In genomic region chr6:36777039-36777438, GRCm38 (mm10) we compare ENCODE assay signal across 13 mouse cellular contexts. TPM values are rescaled to one million over a fixed set of nuclear protein-coding genes. Genes with fewer than 3 reads are reported as not detected.
DNase-seq lines count a peak whose midpoint lies in the region; ATAC-seq and TF ChIP-seq lines count a peak whose summit lies in the region.
"Had no signal": no experiment of that assay in that cellular context is flagged by ENCODE, and none has a peak within 500 bp of the region (broad histone marks: within the 10 kb centered on the region; RNA-seq: fewer than 3 reads in every experiment).

No protein-coding gene starts in this region.

- H3K27me3 ChIP-seq in forebrain, embryonic 13.5 days, result no peaks in the 10 kb centered on the region
- peaks cover 22% of the 10 kb centered on the region for H3K27me3 ChIP-seq in hindbrain, embryonic 11.5 days (ENCODE audit: control insufficient read depth, insufficient read depth, low read length)
- no peaks in the 10 kb centered on the region for H3K27me3 ChIP-seq in neural tube, embryonic 14.5 days (ENCODE audit: control insufficient read depth, insufficient read depth, low read length)

- no peak for TF ChIP-seq CTCF in left cerebral cortex, adult 2 months (IDR thresholded peaks at IDR 0.05)

- no peaks in the 10 kb centered on the region for H3K9me3 ChIP-seq in forebrain, embryonic 13.5 days (replicated peaks)
- H3K9me3 ChIP-seq in hindbrain, embryonic 11.5 days (ENCODE audit: control insufficient read depth, low read length), result no peaks in the 10 kb centered on the region
- H3K9me3 ChIP-seq in neural tube, embryonic 14.5 days (ENCODE audit: control insufficient read depth, low read length), result no peaks in the 10 kb centered on the region

- peak; percentile 11; the same call in 1 of the 2 replicates for ATAC-seq in forebrain, embryonic 13.5 days
- ATAC-seq in hindbrain, embryonic 11.5 days (ENCODE audit: low FRiP score), result no peak
- no peak for ATAC-seq in neural tube, embryonic 14.5 days (ENCODE audit: low read depth)

- WGBS in forebrain, embryonic 13.5 days, result 18% methylated on average over 2 of the region's 2 CpGs
- 35% methylated on average over 2 of the region's 2 CpGs for WGBS in hindbrain, embryonic 11.5 days
- WGBS in neural tube, embryonic 14.5 days, result 21% methylated on average over 2 of the region's 2 CpGs

- peak overlapping the region; percentile 77 for H3K27ac ChIP-seq in left cerebral cortex, adult 2 months
- H3K27ac ChIP-seq in forebrain, embryonic 13.5 days, result peak overlapping the region; percentile 75
- H3K27ac ChIP-seq in hindbrain, embryonic 11.5 days (ENCODE audit: low read depth, low read length), result peak overlapping the region; percentile 63; the same call in 1 of the 2 replicates
- H3K27ac ChIP-seq in neural tube, embryonic 14.5 days (ENCODE audit: low read depth, low read length), result peak overlapping the region; percentile 24; the same call in 1 of the 2 replicates
- H3K27ac ChIP-seq: macrophage had no signal

- H3K9ac ChIP-seq in forebrain, embryonic 13.5 days, result no peak overlapping the region
- H3K9ac ChIP-seq in hindbrain, embryonic 11.5 days (ENCODE audit: low read depth, low read length), result no peak overlapping the region
- no peak overlapping the region for H3K9ac ChIP-seq in neural tube, embryonic 14.5 days (replicated peaks; ENCODE audit: low read depth, low read length)

- no peak for DNase-seq in left cerebral cortex, adult 2 months (ENCODE audit: extremely low spot score in 1 of 2, low spot score in 2 of 2)
- no peak for DNase-seq in left cerebral cortex, postnatal 36 days (ENCODE audit: low spot score in 2 of 2)
- DNase-seq in hindbrain, embryonic 11.5 days (ENCODE audit: low spot score), result no peak
- no peak for DNase-seq in adrenal gland, postnatal 14 days
- DNase-seq in left cerebral cortex, postnatal 10 days (ENCODE audit: extremely low spot score in 1 of 2, low spot score in 2 of 2), result no peak
- DNase-seq: adrenal gland, adult 8-10 months; cerebellum, adult 11-12 months; embryo, embryonic 11 days; gastrocnemius, postnatal 25 days had no signal

- H3K36me3 ChIP-seq in forebrain, embryonic 13.5 days (ENCODE audit: poor library complexity, severe bottlenecking), result peaks cover 13% of the 10 kb centered on the region; the same call in 1 of the 2 replicates
- no peaks in the 10 kb centered on the region for H3K36me3 ChIP-seq in hindbrain, embryonic 11.5 days (ENCODE audit: control insufficient read depth, insufficient read depth, low read length)
- H3K36me3 ChIP-seq in neural tube, embryonic 14.5 days (ENCODE audit: control insufficient read depth, insufficient read depth, low read length), result no peaks in the 10 kb centered on the region

- intact Hi-C loops in left cerebral cortex, adult 2 months (cut with DNase I), result loop anchor here (2.0 kb wide), 1 partner anchor 32 kb away; no protein-coding TSS in a partner anchor
- intact Hi-C loops in left cerebral cortex, postnatal 36 days (cut with DNase I), result loop anchor here (5.0 kb wide), 2 partner anchors 35 to 40 kb away; partner anchors contain the start of gene Ptn
- intact Hi-C loops in left cerebral cortex, postnatal 10 days (cut with DNase I), result no loop called here

- H3K4me1 ChIP-seq in forebrain, embryonic 13.5 days, result peaks cover 71% of the 10 kb centered on the region
- H3K4me1 ChIP-seq in hindbrain, embryonic 11.5 days (replicated peaks; ENCODE audit: control insufficient read depth, insufficient read depth, low read length), result peaks cover 6% of the 10 kb centered on the region; the same call in 1 of the 2 replicates
- H3K4me1 ChIP-seq in neural tube, embryonic 14.5 days (ENCODE audit: control insufficient read depth, insufficient read depth, low read length), result peaks cover 36% of the 10 kb centered on the region

- H3K4me2 ChIP-seq in forebrain, embryonic 13.5 days, result no peak overlapping the region; the same call in 1 of the 2 replicates
- H3K4me2 ChIP-seq in hindbrain, embryonic 11.5 days (replicated peaks; ENCODE audit: low read depth, low read length), result no peak overlapping the region
- H3K4me2 ChIP-seq in neural tube, embryonic 14.5 days (ENCODE audit: low read depth, low read length), result no peak overlapping the region

- H3K4me3 ChIP-seq in left cerebral cortex, adult 2 months, result no peak overlapping the region
- no peak overlapping the region for H3K4me3 ChIP-seq in forebrain, embryonic 13.5 days
- no peak overlapping the region for H3K4me3 ChIP-seq in hindbrain, embryonic 11.5 days (ENCODE audit: low read depth, low read length)
- no peak overlapping the region for H3K4me3 ChIP-seq in neural tube, embryonic 14.5 days (ENCODE audit: low read depth, low read length)

RNA-seq across cellular contexts. Expression of gene Ptn, which starts 33.0 kb away (rescaled TPM):
- total RNA-seq in left cerebral cortex, adult 2 months (2021), result 100 to 1,000 TPM; 358 to 392 TPM
- total RNA-seq in left cerebral cortex, postnatal 36 days (2021), result 100 to 1,000 TPM; 406 to 414 TPM
- polyA plus RNA-seq in forebrain, embryonic 13.5 days (2015; fragmentation: Nextera tagmentation; extraction: Ambion mirVana), result 421 and 545 TPM in 2 replicates
- polyA plus RNA-seq in hindbrain, embryonic 11.5 days (2014; fragmentation: Nextera tagmentation; extraction: Ambion mirVana), result 385 and 413 TPM in 2 replicates
- 674 and 756 TPM in 2 replicates for polyA plus RNA-seq in neural tube, embryonic 14.5 days (2014; fragmentation: Nextera tagmentation; extraction: Ambion mirVana)
- 58.7 and 59.5 TPM in 2 replicates for total RNA-seq in adrenal gland, postnatal 14 days (2021)
- 100 to 1,000 TPM; 701 to 733 TPM for total RNA-seq in left cerebral cortex, postnatal 10 days (2021)
- total RNA-seq: liver, adult 2 months had no signal
- polyA plus RNA-seq: liver, adult 2 months had no signal

Comparison
In these comparisons a context has a peak if more than half of its experiments do, and no peak if none do; other contexts are left out.
1. H3K27ac ChIP-seq: peak in every context shown above with its lines; median percentile 77 in left cerebral cortex, adult 2 months; 75 in forebrain, embryonic 13.5 days; 63 in hindbrain, embryonic 11.5 days; 24 in neural tube, embryonic 14.5 days.